Mouse (Mus musculus) E14TG2a.4 (cell line): ENCODE results near the gene Oxct2a.
"Not testable (repeated sequence)": the region's sequence is repeated elsewhere in the genome, so short reads cannot be mapped to it uniquely, and the experiment has no call there.

Source experiments
- H3K27me3 ChIP-seq: 2 replicates; pipeline ENCODE4 v1.6.1; 2014; ENCODE audit warnings: low read length, control low read depth; ENCODE audit not compliant: insufficient read depth
- H3K36me3 ChIP-seq: 2 replicates; pipeline ENCODE4 v1.6.1; 2014; ENCODE audit warnings: low read length, control low read depth; ENCODE audit not compliant: insufficient read depth
- H3K4me1 ChIP-seq: replicated peaks from 2 replicates; pipeline ENCODE4 v1.6.1; 2014; ENCODE audit warnings: low read depth, low read length, control low read depth
- H3K4me3 ChIP-seq: replicated peaks from 2 replicates; pipeline ENCODE4 v1.5.1; 2014; ENCODE audit warnings: mild to moderate bottlenecking, low read length
- H3K9me3 ChIP-seq: 2 replicates; pipeline ENCODE4 v1.6.1; 2014; ENCODE audit warnings: low read length, control low read depth
- CTCF ChIP-seq: conservative IDR thresholded peaks from 2 replicates; pipeline ENCODE4 v1.5.1; 2014; ENCODE audit warnings: low read length
- NANOG ChIP-seq: IDR thresholded peaks from 2 replicates; pipeline ENCODE4 v1.6.1; 2014; ENCODE audit warnings: borderline replicate concordance, low read length, mixed read lengths
- POU5F1 ChIP-seq: IDR thresholded peaks from 2 replicates; pipeline ENCODE4 v1.6.1; 2014; ENCODE audit warnings: low read length, borderline replicate concordance

Oxct2a gene

DNA sequence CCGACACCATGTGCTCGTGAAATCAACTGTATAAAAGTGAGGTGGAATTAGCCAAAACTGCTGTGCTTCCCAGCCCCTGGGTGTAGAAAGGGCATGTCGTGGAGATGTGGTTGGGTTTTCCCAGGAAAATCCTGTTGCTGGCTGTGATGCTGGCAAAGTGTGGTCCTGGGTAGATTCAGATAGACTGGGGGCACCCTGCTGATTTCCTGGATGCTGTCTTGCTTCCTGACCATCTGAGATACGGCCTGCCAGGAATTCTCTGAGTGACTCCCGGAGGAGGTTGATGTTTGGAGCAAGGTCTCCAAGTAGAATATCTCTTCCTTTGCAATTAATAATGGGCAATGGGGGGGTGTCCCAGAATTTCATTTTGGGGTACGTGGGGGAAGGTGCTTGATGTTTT is 5.5 kb upstream of the Oxct2a start:
- Histone ChIP-seq H3K4me3 (no peak overlapping the region), H3K27me3 (peaks cover 10% of the 10 kb centered on the region), H3K9me3 (peaks cover 9% of the 10 kb centered on the region; the same call in 1 of the 2 replicates), H3K4me1 (peaks cover 42% of the 10 kb centered on the region), H3K36me3 (no peaks in the 10 kb centered on the region)
- TF ChIP-seq POU5F1 = no peak
- no peak for TF ChIP-seq CTCF
- no peak for TF ChIP-seq NANOG

DNA sequence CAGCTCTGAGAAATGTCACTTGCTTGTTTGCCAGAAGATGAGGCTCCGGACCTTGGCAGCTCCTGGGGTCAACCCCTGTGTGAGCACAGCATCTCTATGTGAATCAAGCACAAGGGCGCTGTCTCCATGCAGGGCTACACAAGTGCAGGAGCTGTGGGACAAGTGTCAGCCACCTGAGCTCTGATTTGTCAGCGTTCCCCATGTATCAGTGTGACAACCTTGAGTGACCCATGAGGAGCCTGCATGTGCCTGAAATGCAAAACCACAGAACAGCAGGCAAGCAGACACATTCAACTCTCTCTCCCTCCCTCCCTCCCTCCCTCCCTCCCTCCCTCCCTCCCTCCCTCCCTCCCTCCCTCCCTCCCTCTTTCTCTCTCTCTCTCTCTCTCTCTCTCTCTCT is 4.2 kb upstream of the Oxct2a start:
- TF ChIP-seq CTCF = no peak
- no peak for TF ChIP-seq POU5F1
- TF ChIP-seq NANOG = no peak
- Histone ChIP-seq H3K4me3 (no peak overlapping the region), H3K9me3 (0 out of 2 replicates have a peak, but pooled peaks cover under 1% of the 10 kb centered on the region), H3K4me1 (peaks cover 48% of the 10 kb centered on the region), H3K36me3 (no peaks in the 10 kb centered on the region), H3K27me3 (peaks cover 23% of the 10 kb centered on the region)

DNA sequence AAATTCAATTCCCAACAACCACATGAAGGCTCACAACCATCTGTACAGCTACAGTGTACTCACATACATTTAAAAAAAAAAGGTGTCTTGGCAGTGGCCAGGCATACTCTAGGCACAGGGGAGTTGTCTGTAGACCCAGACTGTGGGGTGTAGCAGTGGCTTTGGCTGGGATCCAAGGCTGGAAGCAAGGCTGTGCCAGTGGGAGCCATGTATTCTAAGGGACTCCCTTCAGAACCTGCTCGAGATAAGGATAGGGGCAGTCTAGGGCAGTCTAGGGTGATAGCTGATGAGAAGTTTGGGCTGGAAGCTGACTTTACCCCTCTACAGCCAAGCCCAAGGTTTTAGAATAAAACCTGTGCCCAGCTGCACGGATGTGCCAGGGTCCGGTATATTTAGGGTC is 2.7 kb upstream of the Oxct2a start:
- no peaks in the 10 kb centered on the region; the same call in 1 of the 2 replicates for H3K36me3 ChIP-seq
- H3K4me1 ChIP-seq = peaks cover 37% of the 10 kb centered on the region
- H3K9me3 ChIP-seq = no peaks in the 10 kb centered on the region
- peaks cover 34% of the 10 kb centered on the region for H3K27me3 ChIP-seq
- no peak overlapping the region for H3K4me3 ChIP-seq
- TF ChIP-seq POU5F1 (no peak), CTCF (no peak), NANOG (no peak)

DNA sequence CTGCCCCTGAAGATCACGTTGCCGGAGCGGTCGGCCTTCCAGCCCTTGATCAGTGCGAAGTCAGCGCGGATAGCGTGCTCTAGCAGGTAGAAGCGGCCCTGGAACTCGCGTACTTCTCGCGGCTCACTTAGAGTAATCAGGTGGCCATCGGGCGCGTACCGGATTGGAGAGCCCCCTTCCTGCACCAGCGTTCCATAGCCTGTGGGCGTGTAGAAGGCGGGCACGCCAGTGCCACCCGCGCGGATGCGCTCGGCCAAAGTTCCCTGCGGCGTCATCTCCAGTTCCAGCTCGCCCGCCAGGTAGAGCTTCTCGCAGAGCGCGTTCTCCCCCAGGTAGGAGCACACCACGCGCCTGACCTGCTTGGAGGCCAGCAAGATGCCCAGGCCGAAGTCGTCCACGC is 524 bp downstream of the Oxct2a start:
- not testable (repeated sequence) for H3K36me3 ChIP-seq, H3K9me3 ChIP-seq
- peaks cover 11% of the 10 kb centered on the region for H3K4me1 ChIP-seq
- H3K4me3 ChIP-seq = peak overlapping the region; percentile 69
- peaks cover 34% of the 10 kb centered on the region for H3K27me3 ChIP-seq

DNA sequence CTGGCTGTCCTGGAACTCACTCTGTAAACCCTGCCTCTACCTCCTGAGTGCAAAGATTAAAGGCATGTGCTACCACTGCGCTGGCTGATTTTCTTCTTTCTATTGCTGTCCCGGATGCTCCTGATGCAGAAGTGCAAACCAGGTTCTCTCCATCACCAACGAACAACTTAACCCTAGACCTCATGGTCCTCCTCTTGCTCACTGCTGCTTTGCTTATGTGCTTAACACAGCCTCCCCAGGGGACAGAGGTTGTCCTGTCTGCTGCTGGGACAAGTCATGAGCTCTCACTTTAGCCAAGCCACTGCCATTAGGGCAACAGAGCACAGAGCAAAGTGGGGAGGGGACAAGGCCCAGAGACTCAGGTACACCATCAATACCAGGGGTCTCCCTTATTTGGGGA is 8.9 kb downstream of the Oxct2a start:
- Histone ChIP-seq H3K9me3 (no peaks in the 10 kb centered on the region), H3K4me3 (no peak overlapping the region), H3K36me3 (no peaks in the 10 kb centered on the region), H3K27me3 (no peaks in the 10 kb centered on the region), H3K4me1 (peaks cover 20% of the 10 kb centered on the region)
- TF ChIP-seq NANOG (no peak), CTCF (no peak), POU5F1 (no peak)

DNA sequence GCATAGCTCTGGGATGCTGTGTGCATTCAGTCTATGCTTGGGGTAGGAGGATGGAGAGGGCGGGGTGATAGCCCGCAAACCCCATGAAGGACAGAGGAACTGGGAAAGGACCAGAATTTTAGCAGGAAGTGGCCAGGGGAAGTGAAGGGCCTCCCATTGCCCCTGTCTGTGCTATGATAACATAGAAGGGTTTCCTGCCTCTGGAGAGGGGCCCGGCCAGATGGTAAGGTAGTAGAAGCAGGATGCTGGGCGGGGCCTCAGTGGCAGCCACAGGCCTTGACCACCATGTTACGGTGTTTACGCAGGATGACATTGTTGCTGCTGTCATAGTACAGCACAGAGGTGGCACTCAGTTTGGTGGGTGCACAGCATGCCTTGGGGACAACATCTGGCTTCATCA is 10.4 kb downstream of the Oxct2a start:
- Histone ChIP-seq H3K4me1 (peaks cover 31% of the 10 kb centered on the region), H3K9me3 (no peaks in the 10 kb centered on the region), H3K36me3 (no peaks in the 10 kb centered on the region), H3K4me3 (no peak overlapping the region), H3K27me3 (no peaks in the 10 kb centered on the region)
- no peak for TF ChIP-seq CTCF
- TF ChIP-seq NANOG = no peak
- no peak for TF ChIP-seq POU5F1

DNA sequence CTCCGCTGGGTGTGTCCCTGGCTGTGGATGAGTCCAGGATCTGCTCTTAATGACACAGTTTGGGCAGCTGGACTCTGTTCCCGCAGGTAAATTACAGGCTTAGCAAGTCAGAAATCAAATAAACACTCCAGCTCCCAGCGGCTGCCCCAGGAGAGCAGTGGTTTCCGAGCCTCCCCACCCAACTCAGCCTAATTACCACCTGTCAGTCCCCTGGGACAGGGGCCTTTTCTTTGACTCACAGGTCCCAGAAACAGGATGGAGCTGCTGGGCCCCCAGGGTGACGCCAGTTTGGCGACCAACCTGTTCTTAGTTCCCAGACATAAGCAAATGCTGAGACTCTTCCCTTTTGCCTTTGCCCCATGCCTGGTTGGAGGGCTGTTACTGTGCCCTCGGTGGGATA is 11.6 kb downstream of the Oxct2a start:
- H3K9me3 ChIP-seq = no peaks in the 10 kb centered on the region
- no peak for TF ChIP-seq NANOG
- no peak for TF ChIP-seq CTCF
- no peak for TF ChIP-seq POU5F1

DNA sequence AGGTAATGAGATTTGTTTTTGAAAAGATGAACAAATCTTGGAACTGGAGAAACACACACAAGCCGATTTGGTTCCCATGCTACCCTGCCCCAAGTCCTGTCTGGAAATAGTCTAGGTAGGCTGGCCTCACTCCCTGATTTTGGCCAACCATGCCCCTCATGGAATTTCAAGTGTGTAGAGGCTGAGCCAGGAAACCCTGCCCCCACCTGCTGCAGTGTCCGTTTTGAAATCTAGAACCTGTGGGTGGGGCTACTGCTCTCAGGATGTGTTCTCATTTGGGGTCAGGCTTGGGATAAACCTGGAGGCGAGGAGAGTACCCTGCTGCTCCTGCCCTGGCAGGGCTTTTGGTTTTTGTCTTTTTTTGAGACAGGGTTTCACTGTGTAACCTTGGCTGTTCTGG is 15.1 kb downstream of the Oxct2a start:
- H3K4me1 ChIP-seq = peaks cover 35% of the 10 kb centered on the region
- peaks cover 16% of the 10 kb centered on the region for H3K36me3 ChIP-seq
- H3K4me3 ChIP-seq = no peak overlapping the region
- TF ChIP-seq POU5F1 (no peak), CTCF (no peak), NANOG (no peak)
- H3K27me3 ChIP-seq = no peaks in the 10 kb centered on the region
- H3K9me3 ChIP-seq = peaks cover 7% of the 10 kb centered on the region

More for the DNA sequence above, 11.6 kb downstream of the Oxct2a start:
- H3K4me3 ChIP-seq = no peak overlapping the region
- no peaks in the 10 kb centered on the region for H3K27me3 ChIP-seq
- peaks cover 42% of the 10 kb centered on the region for H3K4me1 ChIP-seq
- no peaks in the 10 kb centered on the region for H3K36me3 ChIP-seq

DNA sequence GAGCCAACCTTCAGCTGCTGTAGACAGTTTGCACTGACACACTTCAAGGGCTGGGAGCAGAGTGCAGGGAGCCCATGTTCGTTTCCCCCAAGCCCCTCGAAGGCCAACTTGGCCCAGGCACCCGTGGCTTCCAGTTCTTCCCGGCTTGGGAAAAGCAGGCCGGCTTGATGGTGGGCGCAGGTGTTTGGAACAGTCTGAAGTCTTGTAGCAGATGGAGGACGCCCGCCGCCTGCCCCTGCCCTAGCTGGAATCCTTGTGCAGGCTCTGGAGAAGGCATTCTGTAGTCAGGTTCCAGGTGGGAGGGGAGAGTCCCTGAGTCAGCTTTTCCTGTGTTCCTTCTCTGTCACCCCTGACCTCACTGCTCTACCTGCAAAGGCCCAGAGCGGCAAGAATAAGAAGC is 16.4 kb downstream of the Oxct2a start:
- no peak for TF ChIP-seq NANOG
- TF ChIP-seq CTCF = no peak
- TF ChIP-seq POU5F1 = no peak
- H3K4me3 ChIP-seq = no peak overlapping the region
- peaks cover 29% of the 10 kb centered on the region for H3K36me3 ChIP-seq
- peaks cover 31% of the 10 kb centered on the region for H3K4me1 ChIP-seq
- peaks cover 7% of the 10 kb centered on the region for H3K9me3 ChIP-seq
- H3K27me3 ChIP-seq = no peaks in the 10 kb centered on the region

DNA sequence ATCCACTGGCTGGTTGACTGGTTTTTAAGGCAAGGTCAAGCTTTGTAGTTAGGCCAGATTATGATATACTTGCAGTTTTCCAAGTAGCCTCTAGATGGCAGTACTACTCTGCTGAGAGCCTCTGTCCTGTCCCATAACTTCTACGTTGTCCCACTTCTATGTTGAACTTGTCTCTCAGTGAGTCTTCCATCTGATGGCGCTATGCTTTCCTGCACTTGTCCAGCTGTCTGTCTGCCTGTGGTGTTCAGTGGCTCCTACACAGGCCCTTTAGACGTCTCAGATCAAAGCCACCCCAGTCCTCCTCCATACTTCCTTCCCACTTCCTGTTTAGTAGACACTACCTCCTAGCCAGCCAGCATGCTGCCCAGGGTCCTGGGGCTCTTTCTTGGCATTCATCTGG is 17.6 kb downstream of the Oxct2a start:
- Histone ChIP-seq H3K4me3 (no peak overlapping the region), H3K4me1 (peaks cover 32% of the 10 kb centered on the region), H3K9me3 (peaks cover 7% of the 10 kb centered on the region), H3K36me3 (peaks cover 41% of the 10 kb centered on the region), H3K27me3 (no peaks in the 10 kb centered on the region)
- TF ChIP-seq CTCF (peak; percentile 64), NANOG (no peak)
